Mouse (Mus musculus) kidney, adult 9 months (tissue): ENCODE results near the gene Txnl4b.

Experiments
- DNase-seq: peaks from one replicate; pipeline ENCODE4 v3.0.0; 2022

Gene Txnl4b

GRCm38 (mm10) chr8:109606725-109607124, 41.0 kb downstream of the Txnl4b start:
- no peak for DNase-seq

GRCm38 (mm10) chr8:109607650-109608049, 42.0 kb downstream of the Txnl4b start:
- peak; percentile 11 for DNase-seq

GRCm38 (mm10) chr8:109608271-109609152, 42.8 kb downstream of the Txnl4b start, which contains the start of gene Dhodh:
Gene Dhodh (minus strand): TSS chr8:109608673.
- peak; percentile 96 for DNase-seq

- peak; percentile 38 for DNase-seq
Measured at GRCm38 (mm10) chr8:109609153-109609502, 43.4 kb downstream of the Txnl4b start.

- no peak for DNase-seq
Measured at GRCm38 (mm10) chr8:109614243-109615210, 48.8 kb downstream of the Txnl4b start, which contains the start of gene Pkd1l3. Gene Pkd1l3 (plus strand): TSS chr8:109614517.

- no peak for DNase-seq
Measured at GRCm38 (mm10) chr8:109615569-109615968, 49.9 kb downstream of the Txnl4b start.
